ENCODE assay signal across 11 mouse cellular contexts in the genomic region with DNA sequence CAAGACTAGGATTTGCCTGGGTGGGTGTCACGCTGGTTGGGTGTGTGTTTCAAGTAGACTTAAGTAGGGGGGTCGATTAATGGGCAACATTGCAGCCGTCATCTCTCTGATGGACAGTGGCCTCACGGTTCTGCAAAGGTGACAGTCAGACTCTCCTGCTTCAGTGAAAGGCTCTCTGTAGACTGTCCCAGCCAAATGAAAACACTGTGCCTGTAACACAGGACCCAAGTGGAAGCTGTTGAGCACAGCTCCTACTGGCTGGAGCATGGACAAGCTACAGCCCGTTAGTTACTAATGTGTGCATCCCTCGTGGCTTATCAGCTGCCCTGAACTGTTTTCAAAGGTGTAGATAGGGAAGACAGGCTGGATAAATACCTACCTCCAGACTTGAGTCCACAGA. TPM values are rescaled to one million over a fixed set of nuclear protein-coding genes. Genes with fewer than 3 reads are reported as not detected.
A peak's percentile ranks its signal among the peaks of the same experiment; 100 is the strongest.
DNase-seq lines count a peak whose midpoint lies in the region; ATAC-seq lines count a peak whose summit lies in the region.
"Had no signal": no experiment of that assay in that cellular context is flagged by ENCODE, and none has a peak within 500 bp of the region (broad histone marks: within the 10 kb centered on the region; RNA-seq: fewer than 3 reads in every experiment).

No protein-coding gene starts in this region.

- WGBS in kidney, embryonic 15.5 days: 48% methylated on average over 6 of the region's 6 CpGs
- WGBS in embryonic facial prominence, embryonic 12.5 days: 53% methylated on average over 6 of the region's 6 CpGs
- WGBS in heart, embryonic 15.5 days: 44% methylated on average over 6 of the region's 6 CpGs
- WGBS in midbrain, embryonic 14.5 days: 44% methylated on average over 6 of the region's 6 CpGs

- H3K4me3 ChIP-seq in kidney, embryonic 15.5 days (replicated peaks): peak overlapping the region; percentile 60
- H3K4me3 ChIP-seq in embryonic facial prominence, embryonic 12.5 days: peak overlapping the region; percentile 65
- peak overlapping the region; percentile 58 for H3K4me3 ChIP-seq in heart, embryonic 15.5 days
- peak overlapping the region; percentile 41 for H3K4me3 ChIP-seq in midbrain, embryonic 14.5 days (replicated peaks; ENCODE audit: low read depth, low read length)

- H3K27ac ChIP-seq in kidney, embryonic 15.5 days: no peak overlapping the region
- H3K27ac ChIP-seq in embryonic facial prominence, embryonic 12.5 days: peak overlapping the region; percentile 66; the same call in 1 of the 2 replicates
- H3K27ac ChIP-seq in heart, embryonic 15.5 days: peak overlapping the region; percentile 32
- no peak overlapping the region for H3K27ac ChIP-seq in midbrain, embryonic 14.5 days (replicated peaks; ENCODE audit: low read depth, low read length)

- 0 out of 2 replicates have a peak, but pooled peaks cover 7% of the 10 kb centered on the region for H3K27me3 ChIP-seq in kidney, embryonic 15.5 days
- no peaks in the 10 kb centered on the region for H3K27me3 ChIP-seq in embryonic facial prominence, embryonic 12.5 days
- peaks cover 10% of the 10 kb centered on the region for H3K27me3 ChIP-seq in heart, embryonic 15.5 days
- peaks cover 13% of the 10 kb centered on the region; the same call in 1 of the 2 replicates for H3K27me3 ChIP-seq in midbrain, embryonic 14.5 days (ENCODE audit: control insufficient read depth, insufficient read depth, low read length)

- H3K9ac ChIP-seq in kidney, embryonic 15.5 days: peak overlapping the region; percentile 73; the same call in 1 of the 2 replicates
- peak overlapping the region; percentile 49 for H3K9ac ChIP-seq in embryonic facial prominence, embryonic 12.5 days
- H3K9ac ChIP-seq in heart, embryonic 15.5 days: no peak overlapping the region
- H3K9ac ChIP-seq in midbrain, embryonic 14.5 days (replicated peaks; ENCODE audit: low read length): no peak overlapping the region

- no peaks in the 10 kb centered on the region for H3K9me3 ChIP-seq in kidney, embryonic 15.5 days (replicated peaks)
- H3K9me3 ChIP-seq in embryonic facial prominence, embryonic 12.5 days: no peaks in the 10 kb centered on the region
- H3K9me3 ChIP-seq in heart, embryonic 15.5 days (replicated peaks): no peaks in the 10 kb centered on the region
- no peaks in the 10 kb centered on the region for H3K9me3 ChIP-seq in midbrain, embryonic 14.5 days (ENCODE audit: control insufficient read depth, low read length)

- peak overlapping the region; percentile 59 for H3K4me2 ChIP-seq in kidney, embryonic 15.5 days
- peak overlapping the region; percentile 62 for H3K4me2 ChIP-seq in embryonic facial prominence, embryonic 12.5 days (replicated peaks)
- peak overlapping the region; percentile 69 for H3K4me2 ChIP-seq in heart, embryonic 15.5 days
- peak overlapping the region; percentile 63 for H3K4me2 ChIP-seq in midbrain, embryonic 14.5 days (ENCODE audit: low read length)

- ATAC-seq in kidney, embryonic 15.5 days (replicated peaks; ENCODE audit: low FRiP score): no peak
- no peak for ATAC-seq in embryonic facial prominence, embryonic 12.5 days (ENCODE audit: insufficient number of reproducible peaks, insufficient read depth, low FRiP score, low TSS enrichment)
- ATAC-seq in heart, embryonic 15.5 days (replicated peaks; ENCODE audit: insufficient number of reproducible peaks, insufficient read depth, low FRiP score, low read depth): no peak
- no peak for ATAC-seq in midbrain, embryonic 14.5 days (ENCODE audit: low FRiP score, low TSS enrichment)

- peaks cover 85% of the 10 kb centered on the region for H3K4me1 ChIP-seq in kidney, embryonic 15.5 days
- H3K4me1 ChIP-seq in embryonic facial prominence, embryonic 12.5 days: peaks cover 59% of the 10 kb centered on the region
- H3K4me1 ChIP-seq in heart, embryonic 15.5 days (replicated peaks): peaks cover 61% of the 10 kb centered on the region
- H3K4me1 ChIP-seq in midbrain, embryonic 14.5 days (ENCODE audit: control insufficient read depth, insufficient read depth, low read length): peaks cover 50% of the 10 kb centered on the region

- H3K36me3 ChIP-seq in kidney, embryonic 15.5 days: peaks cover 5% of the 10 kb centered on the region; the same call in 1 of the 2 replicates
- peaks cover 11% of the 10 kb centered on the region; the same call in 1 of the 2 replicates for H3K36me3 ChIP-seq in embryonic facial prominence, embryonic 12.5 days
- H3K36me3 ChIP-seq in heart, embryonic 15.5 days: no peaks in the 10 kb centered on the region
- no peaks in the 10 kb centered on the region for H3K36me3 ChIP-seq in midbrain, embryonic 14.5 days (ENCODE audit: control insufficient read depth, insufficient read depth, low read length)

- DNase-seq in kidney, postnatal 10 days: no peak
- no peak for DNase-seq in midbrain, embryonic 14.5 days
- no peak for DNase-seq in thymus, postnatal 4 days
- no peak for DNase-seq in ovary, postnatal 14 days (ENCODE audit: low spot score)
- DNase-seq in spleen, postnatal 4 days (ENCODE audit: low spot score in 2 of 2): no peak
- DNase-seq: adrenal gland, postnatal 14 days; embryo, embryonic 11 days; lung, postnatal 4 days had no signal

RNA-seq across cellular contexts. Expression of a gene that starts 3.5 kb away (rescaled TPM):
- polyA plus RNA-seq in kidney, embryonic 15.5 days (2015; fragmentation: Nextera tagmentation; extraction: Ambion mirVana): 42.9 and 46.8 TPM in 2 replicates
- polyA plus RNA-seq in embryonic facial prominence, embryonic 12.5 days (2016; fragmentation: Nextera tagmentation; extraction: Ambion mirVana): 42.7 and 45.3 TPM in 2 replicates
- 26.9 and 29.0 TPM in 2 replicates for polyA plus RNA-seq in heart, embryonic 15.5 days (2015; fragmentation: Nextera tagmentation; extraction: Ambion mirVana)
- polyA plus RNA-seq in midbrain, embryonic 14.5 days (2014; fragmentation: Nextera tagmentation; extraction: Ambion mirVana): 12.8 and 13.6 TPM in 2 replicates

RNA-seq across cellular contexts. Expression of a gene that starts 54.1 kb away (rescaled TPM):
- polyA plus RNA-seq in kidney, embryonic 15.5 days (2015; fragmentation: Nextera tagmentation; extraction: Ambion mirVana): 0.14 and 0.17 TPM in 2 replicates
- 0.17 and 0.51 TPM in 2 replicates for polyA plus RNA-seq in embryonic facial prominence, embryonic 12.5 days (2016; fragmentation: Nextera tagmentation; extraction: Ambion mirVana)
- polyA plus RNA-seq in heart, embryonic 15.5 days (2015; fragmentation: Nextera tagmentation; extraction: Ambion mirVana): 0.15 TPM in 1 of 2 replicates, not detected in the other
- 0.20 and 0.31 TPM in 2 replicates for polyA plus RNA-seq in midbrain, embryonic 14.5 days (2014; fragmentation: Nextera tagmentation; extraction: Ambion mirVana)

Comparison
In these comparisons a context has a peak if more than half of its experiments do, and no peak if none do; other contexts are left out.
1. H3K27ac ChIP-seq: peak in embryonic facial prominence, embryonic 12.5 days (single experiment) and heart, embryonic 15.5 days (single experiment); none in kidney, embryonic 15.5 days (single experiment) and midbrain, embryonic 14.5 days (single experiment).
2. H3K9ac ChIP-seq: peak in kidney, embryonic 15.5 days (single experiment) and embryonic facial prominence, embryonic 12.5 days (single experiment); none in heart, embryonic 15.5 days (single experiment) and midbrain, embryonic 14.5 days (single experiment).
3. Peak in every context shown above with its lines, with median percentiles within 50 percentile points of each other: H3K4me2 ChIP-seq and H3K4me3 ChIP-seq.